Mouse (Mus musculus) T-cell, adult 2 months (primary cell): ENCODE measurements around the gene Ppp1r9a.

Experiments
- DNase-seq: peaks from one replicate; pipeline ENCODE4 v3.0.0; 2022; ENCODE audit warnings: low spot score

The Ppp1r9a gene

DNA sequence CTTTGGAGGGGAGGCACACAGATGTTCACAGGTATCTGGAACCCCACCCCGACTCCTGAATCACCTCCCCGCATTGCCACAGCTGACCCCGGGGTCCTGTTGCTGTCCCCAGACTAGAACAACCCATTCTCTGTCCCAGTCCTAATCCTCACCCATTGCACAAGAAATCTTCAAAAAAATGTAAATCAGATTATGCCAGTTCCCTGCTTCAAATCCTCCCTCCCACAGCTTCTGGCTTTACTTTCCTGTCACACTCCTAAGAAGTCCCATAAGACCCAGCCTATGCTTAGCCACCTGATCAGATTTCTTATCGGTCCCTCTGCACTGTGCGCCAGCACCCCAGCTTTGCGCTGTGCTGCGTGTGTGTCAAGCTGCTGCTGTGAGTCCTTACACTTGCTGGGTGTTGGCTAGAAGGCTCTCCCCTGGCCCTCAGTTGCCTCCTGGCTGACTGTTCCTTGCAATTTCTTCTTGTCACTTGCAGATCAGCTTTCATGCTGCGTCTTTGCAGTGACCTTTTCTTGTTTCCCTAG is 296.7 kb downstream of the Ppp1r9a start:
- DNase-seq, result no peak

DNA sequence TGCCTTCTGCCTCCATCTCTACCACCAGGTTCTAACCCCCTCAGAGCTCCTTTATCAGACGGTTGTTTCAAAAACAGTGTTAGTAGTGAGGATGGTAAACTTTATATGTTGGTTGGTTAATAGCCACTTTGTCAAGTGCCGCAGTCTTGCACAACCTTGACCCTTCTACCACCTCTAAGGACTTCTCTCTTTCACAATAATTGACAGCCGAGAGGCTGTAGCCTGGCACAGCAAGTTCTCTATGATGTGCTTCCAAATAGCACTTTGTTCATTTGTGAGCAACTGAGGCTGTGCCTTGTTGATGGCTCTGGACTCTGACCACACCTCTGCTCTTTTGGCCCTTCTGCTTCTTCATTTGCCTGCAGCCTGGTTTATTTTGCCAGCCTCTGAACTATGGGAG is 297.2 kb downstream of the Ppp1r9a start:
- no peak for DNase-seq

DNA sequence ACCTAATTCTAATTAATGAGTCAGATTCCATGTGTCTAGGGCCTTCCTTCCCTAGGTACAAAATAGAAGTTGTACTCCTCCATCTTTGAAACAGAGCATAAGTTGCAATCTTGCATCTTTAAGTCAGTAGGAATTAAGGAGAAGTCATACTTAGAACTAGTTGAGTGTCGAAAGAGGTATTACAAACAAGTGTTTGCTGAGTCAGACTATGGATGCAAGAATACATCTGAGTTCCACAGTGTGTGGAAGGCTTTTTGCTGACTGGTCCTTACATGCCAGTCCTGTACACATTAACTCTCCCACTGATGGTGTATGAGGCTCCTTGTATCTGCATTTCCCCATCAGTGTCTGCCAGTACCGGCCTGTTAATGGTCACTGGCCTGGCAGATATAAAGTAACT is 305.1 kb downstream of the Ppp1r9a start:
- no peak for DNase-seq
